Mouse (Mus musculus): ENCODE results near the gene Ilf3. TPM values are rescaled to one million over a fixed set of nuclear protein-coding genes. Genes with fewer than 3 reads are reported as not detected.

The Ilf3 gene
- total RNA-seq, 2 experiments from 2014 or later: 83.8 TPM

GRCm38 (mm10) chr9:21445081-21445744, 77.5 kb downstream of the Ilf3 start:
- TF ChIP-seq CTCF (IDR thresholded peaks at IDR 0.05): peak; percentile 9
- H3K27ac ChIP-seq: no peak overlapping the region
- intact Hi-C loops (cut with DNase I): no loop called here
- no peak for DNase-seq (ENCODE audit: extremely low spot score in 1 of 2, low spot score in 2 of 2)
- no peak overlapping the region for H3K4me3 ChIP-seq

GRCm38 (mm10) chr9:21447778-21448177, 80.1 kb downstream of the Ilf3 start:
- intact Hi-C loops (cut with DNase I): no loop called here
- DNase-seq (ENCODE audit: extremely low spot score in 1 of 2, low spot score in 2 of 2): no peak
- Histone ChIP-seq H3K27ac (no peak overlapping the region), H3K4me3 (no peak overlapping the region)
- TF ChIP-seq CTCF (IDR thresholded peaks at IDR 0.05): no peak

GRCm38 (mm10) chr9:21449710-21450109, 82.0 kb downstream of the Ilf3 start:
- peak overlapping the region; percentile 32; the same call in 1 of the 2 replicates for H3K27ac ChIP-seq
- no peak for DNase-seq (ENCODE audit: extremely low spot score in 1 of 2, low spot score in 2 of 2)
- H3K4me3 ChIP-seq: no peak overlapping the region
- intact Hi-C loops (cut with DNase I): no loop called here
- TF ChIP-seq CTCF (IDR thresholded peaks at IDR 0.05): no peak

GRCm38 (mm10) chr9:21450270-21450669, 82.6 kb downstream of the Ilf3 start:
- Histone ChIP-seq H3K27ac (peak overlapping the region; percentile 28; the same call in 1 of the 2 replicates), H3K4me3 (no peak overlapping the region)
- DNase-seq (ENCODE audit: extremely low spot score in 1 of 2, low spot score in 2 of 2): no peak
- intact Hi-C loops (cut with DNase I): no loop called here
- no peak for TF ChIP-seq CTCF (IDR thresholded peaks at IDR 0.05)

- Histone ChIP-seq H3K27ac (peak overlapping the region; percentile 78), H3K4me3 (no peak overlapping the region)
- no peak for DNase-seq (ENCODE audit: extremely low spot score in 1 of 2, low spot score in 2 of 2)
- intact Hi-C loops (cut with DNase I): no loop called here
- TF ChIP-seq CTCF (IDR thresholded peaks at IDR 0.05): no peak
Measured at GRCm38 (mm10) chr9:21451391-21451790, 83.7 kb downstream of the Ilf3 start.

GRCm38 (mm10) chr9:21451870-21452269, 84.2 kb downstream of the Ilf3 start:
- H3K27ac ChIP-seq: peak overlapping the region; percentile 78
- TF ChIP-seq CTCF (IDR thresholded peaks at IDR 0.05): no peak
- no peak for DNase-seq (ENCODE audit: extremely low spot score in 1 of 2, low spot score in 2 of 2)
- intact Hi-C loops (cut with DNase I): no loop called here
- H3K4me3 ChIP-seq: no peak overlapping the region

- TF ChIP-seq CTCF (IDR thresholded peaks at IDR 0.05): no peak
- intact Hi-C loops (cut with DNase I): no loop called here
- Histone ChIP-seq H3K4me3 (no peak overlapping the region), H3K27ac (peak overlapping the region; percentile 78)
- no peak for DNase-seq (ENCODE audit: extremely low spot score in 1 of 2, low spot score in 2 of 2)
Measured at GRCm38 (mm10) chr9:21453003-21453402, 85.3 kb downstream of the Ilf3 start.

- H3K4me3 ChIP-seq: no peak overlapping the region
- DNase-seq (ENCODE audit: extremely low spot score in 1 of 2, low spot score in 2 of 2): no peak
- H3K27ac ChIP-seq: peak overlapping the region; percentile 78
- intact Hi-C loops (cut with DNase I): no loop called here
- TF ChIP-seq CTCF (IDR thresholded peaks at IDR 0.05): no peak
Measured at GRCm38 (mm10) chr9:21453459-21453858, 85.8 kb downstream of the Ilf3 start.

GRCm38 (mm10) chr9:21454556-21454955, 86.9 kb downstream of the Ilf3 start:
- peak overlapping the region; percentile 74; the same call in 1 of the 2 replicates for H3K27ac ChIP-seq
- intact Hi-C loops (cut with DNase I): no loop called here
- no peak overlapping the region for H3K4me3 ChIP-seq
- DNase-seq (ENCODE audit: extremely low spot score in 1 of 2, low spot score in 2 of 2): no peak
- TF ChIP-seq CTCF (IDR thresholded peaks at IDR 0.05): no peak

Other genes with a start within 250 kb of the Ilf3 start
- gene Tyk2, start 236.6 kb upstream of the Ilf3 start, total RNA-seq (2021): 10 to 100 TPM; 13.2 to 14.6 TPM
- 100 to 1,000 TPM; 141 to 143 TPM for gene Cdc37, start 217.9 kb upstream of the Ilf3 start, total RNA-seq (2021)
- gene Pde4a, start 202.2 kb upstream of the Ilf3 start, total RNA-seq (2021): 100 to 1,000 TPM; 101 to 106 TPM
- gene Keap1, start 128.5 kb upstream of the Ilf3 start, total RNA-seq (2021): 10 to 100 TPM; 53.0 to 53.7 TPM
- 1 to 10 TPM; 6.8 to 8.3 TPM for gene S1pr5, start 119.4 kb upstream of the Ilf3 start, total RNA-seq (2021)
- 10 to 100 TPM; 45.3 to 49.5 TPM for gene Atg4d, start 102.6 kb upstream of the Ilf3 start, total RNA-seq (2021)
- gene Kri1, start 79.9 kb upstream of the Ilf3 start, total RNA-seq (2021): 10 to 100 TPM; 43.3 to 46.1 TPM
- gene Cdkn2d, start 76.5 kb upstream of the Ilf3 start, total RNA-seq (2021): 10 to 100 TPM; 47.9 to 54.6 TPM
- gene Ap1m2, start 55.5 kb upstream of the Ilf3 start, total RNA-seq (2021): 1 to 10 TPM; 1.2 to 2.4 TPM
- 10 to 100 TPM; 47.5 to 53.6 TPM for gene Slc44a2, start 47.2 kb upstream of the Ilf3 start, total RNA-seq (2021)
- 10 to 100 TPM; 26.2 to 35.7 TPM for gene Qtrt1, start 44.0 kb downstream of the Ilf3 start, total RNA-seq (2021)
- 10 to 100 TPM; 56.1 to 61.0 TPM for gene Dnm2, start 57.0 kb downstream of the Ilf3 start, total RNA-seq (2021)
- gene Tmed1, start 142.4 kb downstream of the Ilf3 start, total RNA-seq (2021): 10 to 100 TPM; 13.1 to 13.9 TPM
- under 1 TPM in 1 of 2 experiments, not detected in 1; 0.29 TPM for gene AB124611, start 158.3 kb downstream of the Ilf3 start, total RNA-seq (2021)
- 10 to 100 TPM; 78.2 to 79.5 TPM for gene Carm1, start 179.0 kb downstream of the Ilf3 start, total RNA-seq (2021)
- 10 to 100 TPM; 52.3 to 53.2 TPM for gene Timm29, start 224.9 kb downstream of the Ilf3 start, total RNA-seq (2021)
- 10 to 100 TPM; 21.7 to 22.2 TPM for gene Yipf2, start 225.0 kb downstream of the Ilf3 start, total RNA-seq (2021)
- gene Smarca4, start 248.3 kb downstream of the Ilf3 start, total RNA-seq (2021): 100 to 1,000 TPM; 117 to 124 TPM

All from left cerebral cortex, adult 2 months (tissue).